Mouse (Mus musculus) neural tube, embryonic 14.5 days (tissue): Measurements from ENCODE around the gene 1110002E22Rik. TPM values are rescaled to one million over a fixed set of nuclear protein-coding genes. Genes with fewer than 3 reads are reported as not detected.

Source experiments
- ATAC-seq: fragments of 200-750 bp; cut with Nextera tagmentation; 2 replicates; pipeline ENCODE4 v1.8.0; 2017; ENCODE audit warnings: low read depth, mild to moderate bottlenecking, moderate TSS enrichment, moderate library complexity
- H3K27ac ChIP-seq: fragments of 300-500 bp; sonication (generic); 2 replicates; pipeline ENCODE4 v1.5.1; 2014; ENCODE audit warnings: low read depth, mild to moderate bottlenecking, control low read depth, low read length, moderate library complexity, mixed read lengths
- H3K27me3 ChIP-seq: fragments of 300-500 bp; sonication (generic); 2 replicates; pipeline ENCODE4 v1.6.1; 2014; ENCODE audit warnings: low read length; ENCODE audit not compliant: control insufficient read depth, insufficient read depth
- H3K36me3 ChIP-seq: fragments of 300-500 bp; sonication (generic); 2 replicates; pipeline ENCODE4 v1.6.1; 2014; ENCODE audit warnings: low read length, mixed read lengths; ENCODE audit not compliant: control insufficient read depth, insufficient read depth
- H3K4me1 ChIP-seq: fragments of 300-500 bp; sonication (generic); 2 replicates; pipeline ENCODE4 v1.6.1; 2014; ENCODE audit warnings: low read length; ENCODE audit not compliant: control insufficient read depth, insufficient read depth
- H3K4me2 ChIP-seq: fragments of 300-500 bp; sonication (generic); 2 replicates; pipeline ENCODE4 v1.6.1; 2014; ENCODE audit warnings: mild to moderate bottlenecking, low read depth, low read length, control low read depth
- H3K4me3 ChIP-seq: fragments of 300-500 bp; sonication (generic); 2 replicates; pipeline ENCODE4 v1.5.1; 2014; ENCODE audit warnings: low read depth, low read length, control low read depth, mixed read lengths
- H3K9ac ChIP-seq: fragments of 300-500 bp; sonication (generic); replicated peaks from 2 replicates; pipeline ENCODE4 v1.6.1; 2014; ENCODE audit warnings: low read depth, mild to moderate bottlenecking, control low read depth, low read length, mixed read lengths
- H3K9me3 ChIP-seq: fragments of 300-500 bp; sonication (generic); 2 replicates; pipeline ENCODE4 v1.6.1; 2016; ENCODE audit warnings: low read length; ENCODE audit not compliant: control insufficient read depth
- WGBS: fragments of 180-500 bp; shearing (Covaris S2); extraction: QIAGEN DNeasy Blood & Tissue Kit; methylation state at CpG from one replicate; pipeline ENCODE4 v1.1.7; 2014; 5-methylcytosine and 5-hydroxymethylcytosine counted together
- polyA plus RNA-seq: library from polyadenylated mRNA; unstranded; fragments of >200 nt; fragmentation: Nextera tagmentation; extraction: Ambion mirVana; gene quantifications from 2 replicates; pipeline ENCODE4 v1.2.1, GENCODE M21; 2014

Gene 1110002E22Rik
- polyA plus RNA-seq, 1 experiment from 2014 or later: 0.01 TPM

DNA sequence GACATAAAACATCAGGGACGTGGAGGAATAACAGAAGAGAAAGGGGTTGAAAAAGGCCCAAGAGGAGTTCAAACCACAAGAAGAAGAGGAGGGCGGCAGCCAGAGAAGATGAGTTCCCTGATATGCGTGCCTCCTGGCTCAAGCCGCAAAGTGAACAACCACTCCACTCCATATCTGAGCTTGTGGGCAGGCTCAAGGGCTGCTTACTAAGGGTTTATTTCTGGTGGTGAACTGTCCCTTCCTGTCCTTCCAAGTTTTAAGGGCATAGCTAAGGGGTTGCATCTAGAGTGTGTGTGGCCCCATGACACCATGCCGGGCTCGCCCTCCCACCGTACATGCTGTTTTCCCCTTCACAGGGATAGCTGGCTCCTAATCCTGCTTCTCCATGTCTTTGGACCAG is 4.4 kb upstream of the 1110002E22Rik start:
- H3K4me2 ChIP-seq: no peak overlapping the region
- H3K9me3 ChIP-seq: no peaks in the 10 kb centered on the region
- H3K4me3 ChIP-seq: no peak overlapping the region
- H3K9ac ChIP-seq: no peak overlapping the region
- H3K36me3 ChIP-seq: no peaks in the 10 kb centered on the region
- ATAC-seq: no peak
- no peak overlapping the region for H3K27ac ChIP-seq
- WGBS: 93% methylated on average over 7 of the region's 7 CpGs
- H3K4me1 ChIP-seq: 0 out of 2 replicates have a peak, but pooled peaks cover 2% of the 10 kb centered on the region
- H3K27me3 ChIP-seq: no peaks in the 10 kb centered on the region

DNA sequence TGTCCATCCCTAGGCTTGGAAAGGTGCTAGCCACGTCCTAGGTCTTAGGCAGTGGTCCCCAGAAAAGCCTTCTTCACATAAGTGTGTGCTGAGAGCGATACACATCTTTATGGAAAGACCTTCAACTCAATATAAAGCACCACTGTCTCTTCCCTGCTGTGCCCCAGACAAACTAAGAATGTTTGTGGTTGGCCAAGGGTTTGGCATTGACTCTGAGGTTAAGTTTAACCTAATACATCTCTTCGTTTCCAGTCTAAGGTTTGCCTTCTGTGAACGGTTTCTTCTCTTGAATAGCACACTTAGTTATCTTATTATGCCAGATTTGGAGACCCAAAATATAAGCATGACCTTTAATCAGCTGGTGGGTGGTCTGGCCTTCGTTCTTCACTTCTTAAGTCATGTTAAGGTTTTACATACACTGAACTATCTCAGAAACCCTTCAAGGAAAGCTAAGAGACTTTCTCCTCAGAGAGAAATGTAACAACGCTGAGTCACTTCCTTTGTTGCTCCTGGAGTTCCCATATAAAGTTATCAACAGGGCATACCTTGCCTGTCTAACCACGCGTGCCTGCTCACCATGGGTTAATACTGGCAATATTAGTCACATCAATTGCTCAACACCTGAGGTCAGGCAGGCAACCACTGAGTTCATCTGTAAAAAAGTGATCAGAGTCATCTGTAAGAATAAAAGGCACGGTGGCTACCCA is 3.5 kb upstream of the 1110002E22Rik start:
- H3K9me3 ChIP-seq: no peaks in the 10 kb centered on the region
- no peak overlapping the region for H3K27ac ChIP-seq
- no peak overlapping the region for H3K4me2 ChIP-seq
- no peaks in the 10 kb centered on the region for H3K27me3 ChIP-seq
- ATAC-seq: no peak
- no peak overlapping the region for H3K4me3 ChIP-seq
- no peaks in the 10 kb centered on the region for H3K36me3 ChIP-seq
- 92% methylated on average over 9 of the region's 9 CpGs for WGBS
- 0 out of 2 replicates have a peak, but pooled peaks cover 2% of the 10 kb centered on the region for H3K4me1 ChIP-seq
- no peak overlapping the region for H3K9ac ChIP-seq

- no peak overlapping the region for H3K4me2 ChIP-seq
- H3K27ac ChIP-seq: no peak overlapping the region
- no peak overlapping the region for H3K4me3 ChIP-seq
- H3K4me1 ChIP-seq: 0 out of 2 replicates have a peak, but pooled peaks cover 2% of the 10 kb centered on the region
- ATAC-seq: no peak
- H3K27me3 ChIP-seq: no peaks in the 10 kb centered on the region
- no peaks in the 10 kb centered on the region for H3K9me3 ChIP-seq
- no peak overlapping the region for H3K9ac ChIP-seq
- no peaks in the 10 kb centered on the region for H3K36me3 ChIP-seq
- 88% methylated on average over 4 of the region's 4 CpGs for WGBS
These were observed 2.2 kb upstream of the 1110002E22Rik start for GRCm38 (mm10) chr3:138062673-138063072.

- Histone ChIP-seq H3K9me3 (no peaks in the 10 kb centered on the region), H3K4me3 (no peak overlapping the region), H3K4me1 (0 out of 2 replicates have a peak, but pooled peaks cover 2% of the 10 kb centered on the region), H3K9ac (no peak overlapping the region), H3K27me3 (no peaks in the 10 kb centered on the region), H3K4me2 (no peak overlapping the region), H3K27ac (no peak overlapping the region), H3K36me3 (no peaks in the 10 kb centered on the region)
- no peak for ATAC-seq
- WGBS: 53% methylated on average over 14 of the region's 14 CpGs
These were observed 1.0 kb upstream of the 1110002E22Rik start for GRCm38 (mm10) chr3:138063731-138064329.

GRCm38 (mm10) chr3:138065930-138066329 is 1.1 kb downstream of the 1110002E22Rik start:
- H3K27me3 ChIP-seq: no peaks in the 10 kb centered on the region
- no peak overlapping the region for H3K27ac ChIP-seq
- 80% methylated on average over 16 of the region's 16 CpGs for WGBS
- no peaks in the 10 kb centered on the region for H3K9me3 ChIP-seq
- no peaks in the 10 kb centered on the region for H3K36me3 ChIP-seq
- no peak for ATAC-seq
- H3K4me1 ChIP-seq: 0 out of 2 replicates have a peak, but pooled peaks cover 2% of the 10 kb centered on the region
- H3K9ac ChIP-seq: no peak overlapping the region
- H3K4me2 ChIP-seq: no peak overlapping the region
- no peak overlapping the region for H3K4me3 ChIP-seq

- Histone ChIP-seq H3K27me3 (no peaks in the 10 kb centered on the region), H3K4me3 (no peak overlapping the region), H3K27ac (no peak overlapping the region), H3K4me2 (no peak overlapping the region), H3K9me3 (no peaks in the 10 kb centered on the region), H3K9ac (no peak overlapping the region), H3K4me1 (0 out of 2 replicates have a peak, but pooled peaks cover 2% of the 10 kb centered on the region), H3K36me3 (no peaks in the 10 kb centered on the region)
- 61% methylated on average over 20 of the region's 20 CpGs for WGBS
- ATAC-seq: peak; percentile 16; the same call in 1 of the 2 replicates
These were observed 1.6 kb downstream of the 1110002E22Rik start for GRCm38 (mm10) chr3:138066348-138066856.

- Histone ChIP-seq H3K36me3 (no peaks in the 10 kb centered on the region), H3K27ac (no peak within 1 kb of the TSS), H3K9ac (no peak within 1 kb of the TSS), H3K4me2 (no peak within 1 kb of the TSS), H3K27me3 (no peaks in the 10 kb centered on the region), H3K4me3 (no peak within 1 kb of the TSS), H3K9me3 (no peaks in the 10 kb centered on the region), H3K4me1 (0 out of 2 replicates have a peak, but pooled peaks cover 2% of the 10 kb centered on the region)
- WGBS: 96% methylated on average over 12 of the region's 12 CpGs
- ATAC-seq: no peak
These were observed 2.4 kb downstream of the 1110002E22Rik start, which contains the start of gene Gm5105 for GRCm38 (mm10) chr3:138067288-138067687. Gene Gm5105 (minus strand): TSS chr3:138067388.

DNA sequence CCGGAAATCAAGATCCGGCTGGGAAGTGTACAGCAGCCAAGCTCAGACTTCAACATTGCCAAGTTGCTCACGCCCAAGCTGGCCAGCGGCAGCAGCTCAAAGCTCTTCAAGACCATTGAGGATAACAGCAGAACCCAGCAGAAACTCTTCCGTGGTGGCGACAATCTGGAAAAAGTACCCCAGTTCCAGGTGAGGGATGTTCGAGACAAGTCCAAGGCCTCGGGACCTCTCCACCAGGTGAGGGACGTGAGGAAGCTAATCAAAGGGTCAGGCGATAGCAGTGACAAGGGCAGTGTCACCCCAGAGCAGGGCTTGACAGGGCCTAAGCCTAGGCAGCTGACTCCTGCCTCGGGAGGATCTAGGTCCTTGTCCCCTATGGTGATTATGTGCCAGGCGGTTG is 3.3 kb downstream of the 1110002E22Rik start:
- H3K4me3 ChIP-seq: no peak overlapping the region
- no peaks in the 10 kb centered on the region for H3K27me3 ChIP-seq
- H3K9ac ChIP-seq: no peak overlapping the region
- ATAC-seq: no peak
- WGBS: 95% methylated on average over 12 of the region's 12 CpGs
- H3K4me1 ChIP-seq: 0 out of 2 replicates have a peak, but pooled peaks cover 2% of the 10 kb centered on the region
- no peaks in the 10 kb centered on the region for H3K36me3 ChIP-seq
- H3K4me2 ChIP-seq: no peak overlapping the region
- no peak overlapping the region for H3K27ac ChIP-seq
- H3K9me3 ChIP-seq: no peaks in the 10 kb centered on the region
